Mouse (Mus musculus): ENCODE results near the gene Vmn1r25. TPM values are rescaled to one million over a fixed set of nuclear protein-coding genes. Genes with fewer than 3 reads are reported as not detected.

The Vmn1r25 gene
- polyA plus RNA-seq (2015; fragmentation: Nextera tagmentation; extraction: Ambion mirVana), result not detected in 2 replicates

DNA sequence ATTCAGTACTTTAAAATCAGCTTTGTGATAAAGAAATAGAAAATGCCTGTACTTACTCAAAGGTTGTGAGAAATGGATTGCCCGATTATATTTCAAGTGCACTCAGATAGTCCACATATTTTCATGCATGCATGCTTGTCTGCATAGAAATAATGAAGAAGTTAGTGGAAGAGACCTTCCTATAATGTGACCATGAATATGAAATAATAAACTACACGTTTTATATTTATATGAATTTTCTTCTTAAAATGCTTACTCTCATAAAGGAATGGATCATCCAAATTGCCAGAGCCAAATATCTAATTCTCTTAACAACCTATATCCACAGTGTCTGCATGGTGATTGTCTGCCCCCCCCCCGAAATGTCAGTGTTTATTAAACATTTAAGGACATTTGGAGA is at the start of gene Vmn1r25:
Gene Vmn1r25 (minus strand): TSS at position 101 of the 400 bp plus-strand sequence.

GRCm38 (mm10) chr6:58015059-58015458 is 34.4 kb upstream of the Vmn1r25 start, which contains the start of gene Vmn1r26:
TSS of gene Vmn1r26 (minus strand) at chr6:58015159.

GRCm38 (mm10) chr6:57961403-57961802 is 19.2 kb downstream of the Vmn1r25 start, which contains the start of gene Vmn1r24:
TSS of gene Vmn1r24 (minus strand) at chr6:57961503.

Other genes starting within 250 kb of the Vmn1r25 start
- gene Vopp1, start 155.7 kb downstream of the Vmn1r25 start, polyA plus RNA-seq (2015; fragmentation: Nextera tagmentation; extraction: Ambion mirVana), result 87.9 and 106 TPM in 2 replicates
- gene Vmn1r21, start 130.5 kb downstream of the Vmn1r25 start, polyA plus RNA-seq (2015; fragmentation: Nextera tagmentation; extraction: Ambion mirVana), result 0.09 TPM in 1 of 2 replicates, not detected in the other
- not detected in 2 replicates for gene Vmn1r22, start 72.8 kb downstream of the Vmn1r25 start, polyA plus RNA-seq (2015; fragmentation: Nextera tagmentation; extraction: Ambion mirVana)
- gene Vmn1r23, start 54.0 kb downstream of the Vmn1r25 start, polyA plus RNA-seq (2015; fragmentation: Nextera tagmentation; extraction: Ambion mirVana), result not detected in 2 replicates
- gene Vmn1r24, start 19.3 kb downstream of the Vmn1r25 start, polyA plus RNA-seq (2015; fragmentation: Nextera tagmentation; extraction: Ambion mirVana), result not detected in 2 replicates
- gene Vmn1r26, start 34.3 kb upstream of the Vmn1r25 start, polyA plus RNA-seq (2015; fragmentation: Nextera tagmentation; extraction: Ambion mirVana), result not detected in 2 replicates
- not detected in 2 replicates for gene Vmn1r27, start 238.0 kb upstream of the Vmn1r25 start, polyA plus RNA-seq (2015; fragmentation: Nextera tagmentation; extraction: Ambion mirVana)

All from neural tube, postnatal 0 days (tissue).